Mouse (Mus musculus) left cerebral cortex, adult 11 months (tissue): Measurements from ENCODE around the gene Cdc42bpg.
"Not testable (repeated sequence)": the region's sequence is repeated elsewhere in the genome, so short reads cannot be mapped to it uniquely, and the experiment has no call there.

Source experiments
- DNase-seq: peaks from one replicate; pipeline ENCODE4 v3.0.0; 2022; ENCODE audit warnings: low spot score

The Cdc42bpg gene

GRCm38 (mm10) chr19:6277661-6278438 lies 28.4 kb upstream of the Cdc42bpg start:
- DNase-seq, result no peak

DNA sequence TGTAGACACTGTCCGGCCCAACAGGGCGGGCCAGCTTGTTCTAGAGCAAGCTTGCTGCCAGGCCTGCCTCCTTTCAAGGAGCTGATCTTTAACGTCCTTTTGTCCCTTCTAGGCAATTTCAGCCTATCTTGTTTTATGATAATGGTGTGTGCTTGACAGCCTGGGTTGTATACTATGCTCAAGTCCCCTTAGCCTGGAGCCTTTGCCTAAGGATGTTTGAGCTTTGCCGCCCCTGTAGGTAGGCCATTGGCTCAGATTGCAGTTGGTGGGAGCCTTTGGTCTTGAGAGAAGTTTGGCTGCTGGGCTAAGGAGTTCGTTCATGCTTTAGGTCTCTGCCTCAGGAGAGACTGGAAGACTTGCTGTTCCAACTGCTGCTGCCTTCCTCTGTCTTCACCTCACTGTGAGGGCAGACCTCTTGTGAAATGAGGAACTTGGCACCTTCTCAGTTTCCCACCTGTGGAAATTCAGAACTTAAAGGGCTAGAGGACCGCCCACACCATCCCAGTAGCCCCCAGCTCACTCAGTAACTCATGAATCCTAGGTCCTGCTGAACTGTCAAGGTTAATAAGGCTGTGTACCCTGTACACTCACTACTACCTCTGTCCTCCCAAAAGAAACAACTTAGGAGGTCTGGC lies 27.7 kb upstream of the Cdc42bpg start:
- no peak for DNase-seq

DNA sequence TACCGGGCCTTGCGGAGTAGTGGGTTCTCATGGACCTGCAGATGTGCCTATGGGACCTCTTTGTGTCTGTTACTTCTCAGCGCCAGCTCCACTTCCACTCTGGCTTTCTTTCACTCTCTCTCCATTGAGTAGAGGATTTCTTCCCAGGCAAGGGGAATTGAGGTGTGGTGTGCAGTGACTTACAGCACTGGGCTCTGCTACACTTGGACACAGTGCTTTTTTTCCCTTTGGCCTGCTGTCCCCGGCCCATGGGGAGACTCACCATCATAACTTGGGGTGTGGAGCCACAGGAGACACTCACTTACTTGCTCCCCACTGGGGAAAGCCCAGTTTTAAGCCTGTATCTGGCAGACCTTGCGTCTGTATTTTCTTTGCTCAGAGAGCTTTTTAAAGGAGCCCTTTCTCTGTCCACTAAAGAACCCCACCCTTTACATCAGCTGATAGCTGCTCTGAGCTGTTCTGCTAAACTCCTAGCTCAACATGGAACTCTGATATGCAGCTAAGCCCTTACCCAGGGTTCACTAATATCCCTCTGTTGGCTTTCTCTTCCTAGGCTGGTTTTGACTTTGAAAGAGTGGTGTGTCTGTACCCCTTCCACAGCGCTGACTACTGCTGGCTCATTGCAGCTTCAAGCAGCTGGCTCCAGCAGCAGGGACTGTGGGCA lies 26.6 kb upstream of the Cdc42bpg start:
- DNase-seq, result no peak

DNA sequence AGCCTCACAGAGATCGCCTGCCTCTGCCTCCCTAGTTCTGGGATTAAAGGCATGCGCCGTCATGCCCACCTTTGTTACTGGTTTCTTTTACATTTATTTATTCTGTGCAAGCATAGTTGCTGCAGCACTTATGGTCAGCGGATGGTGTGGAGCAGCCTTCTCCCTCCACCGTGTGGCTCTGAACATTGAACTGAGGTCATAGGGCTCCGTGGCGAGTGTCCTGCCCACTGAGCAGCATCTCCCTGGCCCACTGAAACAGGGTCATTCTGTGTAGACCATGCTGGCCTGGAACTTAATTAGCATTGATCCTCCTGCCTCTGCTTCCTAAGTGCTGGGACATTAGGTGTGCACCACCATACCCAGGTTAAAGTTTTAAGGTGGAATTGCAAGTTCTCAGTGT lies 25.7 kb upstream of the Cdc42bpg start:
- DNase-seq, result no peak

- no peak for DNase-seq
Measured at GRCm38 (mm10) chr19:6281122-6282020, 24.9 kb upstream of the Cdc42bpg start.

DNA sequence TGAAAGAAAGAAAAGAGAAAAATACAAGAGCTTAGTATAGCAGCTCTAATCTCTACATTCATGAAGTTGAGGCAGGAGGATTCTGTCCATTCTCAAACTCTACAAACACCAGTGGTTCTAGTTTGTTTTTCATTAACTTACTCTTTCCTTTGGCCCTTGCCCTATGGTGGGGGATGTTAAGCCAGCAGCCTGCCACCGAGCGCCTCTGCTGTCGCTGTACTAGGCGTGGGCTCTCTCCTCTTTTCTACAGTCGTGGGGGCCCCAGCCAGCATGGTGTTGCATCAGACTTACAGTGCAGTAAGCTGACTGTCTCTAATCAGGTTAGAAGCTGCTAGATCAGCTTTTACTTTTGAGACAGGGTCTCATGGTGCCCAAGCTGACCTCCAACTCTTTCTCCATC lies 23.3 kb upstream of the Cdc42bpg start:
- DNase-seq, result no peak

DNA sequence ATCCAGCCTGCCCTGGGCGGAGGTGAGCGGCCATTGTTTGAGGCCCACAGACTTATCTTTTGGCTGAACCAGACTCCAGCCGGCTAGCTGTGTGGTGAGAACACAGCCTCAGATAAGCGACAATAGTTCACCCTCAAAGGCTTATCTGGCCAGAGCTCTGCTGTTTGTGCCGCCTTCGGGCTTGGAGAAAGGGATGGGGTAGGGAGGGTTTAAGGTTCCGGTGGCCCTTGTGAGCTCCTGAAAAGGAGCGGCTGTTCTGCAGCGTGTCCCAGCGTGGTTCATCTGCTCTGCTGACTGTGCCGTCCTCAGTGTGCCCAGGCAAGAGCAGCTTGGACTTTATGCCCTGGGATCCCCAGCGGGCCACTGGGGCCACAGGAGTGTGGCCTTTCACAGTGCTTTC lies 21.8 kb upstream of the Cdc42bpg start:
- no peak for DNase-seq

GRCm38 (mm10) chr19:6285226-6285625 lies 21.0 kb upstream of the Cdc42bpg start:
- no peak for DNase-seq

- DNase-seq, result no peak
Measured at GRCm38 (mm10) chr19:6285632-6286433, 20.4 kb upstream of the Cdc42bpg start.

GRCm38 (mm10) chr19:6286434-6287401 lies 19.5 kb upstream of the Cdc42bpg start:
- DNase-seq, result no peak

GRCm38 (mm10) chr19:6288236-6288894 lies 17.9 kb upstream of the Cdc42bpg start:
- DNase-seq, result no peak

DNA sequence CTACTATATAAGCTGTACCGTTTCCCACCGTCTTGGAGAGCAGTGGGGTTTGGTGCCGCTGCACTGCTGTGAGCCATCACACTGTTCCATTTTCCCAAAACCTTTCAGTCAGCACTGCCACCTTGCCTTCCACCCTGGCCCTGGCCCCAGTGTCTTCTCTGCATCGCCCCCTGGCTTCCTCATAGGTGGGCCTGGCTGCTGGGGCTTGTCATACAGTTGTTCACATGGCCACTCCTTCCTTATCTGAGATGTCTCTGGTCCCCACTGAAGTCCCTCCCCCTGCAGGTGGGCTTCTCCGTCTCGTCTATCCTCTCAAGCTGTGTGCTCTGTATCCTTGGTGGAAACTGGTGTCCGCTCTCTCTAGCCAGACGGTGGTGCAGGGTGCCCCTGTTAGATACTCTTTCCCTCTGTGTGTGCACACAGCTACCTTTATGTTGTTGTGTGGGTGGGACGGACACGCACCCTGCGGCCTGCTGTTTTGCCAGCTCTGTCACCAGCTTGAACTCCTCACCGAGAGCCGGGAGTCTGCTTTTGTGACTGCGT lies 16.5 kb upstream of the Cdc42bpg start:
- DNase-seq, result no peak

DNA sequence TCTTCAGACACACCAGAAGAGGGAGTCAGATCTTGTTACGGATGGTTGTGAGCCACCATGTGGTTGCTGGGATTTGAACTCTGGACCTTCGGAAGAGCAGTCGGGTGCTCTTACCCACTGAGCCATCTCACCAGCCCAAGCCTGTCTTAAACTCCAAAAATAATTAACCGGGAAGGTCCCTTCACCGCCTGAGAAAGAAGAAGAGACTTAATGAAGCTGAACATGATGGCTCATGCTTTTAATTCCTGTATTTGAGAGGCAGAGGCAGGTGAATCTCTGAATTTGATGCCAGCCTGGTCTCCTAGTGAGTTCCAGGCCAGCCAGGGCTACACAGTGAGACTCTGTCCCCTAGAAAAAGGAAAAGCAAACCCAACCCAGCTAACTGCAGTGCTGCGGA lies 15.5 kb upstream of the Cdc42bpg start:
- not testable (repeated sequence) for DNase-seq

DNA sequence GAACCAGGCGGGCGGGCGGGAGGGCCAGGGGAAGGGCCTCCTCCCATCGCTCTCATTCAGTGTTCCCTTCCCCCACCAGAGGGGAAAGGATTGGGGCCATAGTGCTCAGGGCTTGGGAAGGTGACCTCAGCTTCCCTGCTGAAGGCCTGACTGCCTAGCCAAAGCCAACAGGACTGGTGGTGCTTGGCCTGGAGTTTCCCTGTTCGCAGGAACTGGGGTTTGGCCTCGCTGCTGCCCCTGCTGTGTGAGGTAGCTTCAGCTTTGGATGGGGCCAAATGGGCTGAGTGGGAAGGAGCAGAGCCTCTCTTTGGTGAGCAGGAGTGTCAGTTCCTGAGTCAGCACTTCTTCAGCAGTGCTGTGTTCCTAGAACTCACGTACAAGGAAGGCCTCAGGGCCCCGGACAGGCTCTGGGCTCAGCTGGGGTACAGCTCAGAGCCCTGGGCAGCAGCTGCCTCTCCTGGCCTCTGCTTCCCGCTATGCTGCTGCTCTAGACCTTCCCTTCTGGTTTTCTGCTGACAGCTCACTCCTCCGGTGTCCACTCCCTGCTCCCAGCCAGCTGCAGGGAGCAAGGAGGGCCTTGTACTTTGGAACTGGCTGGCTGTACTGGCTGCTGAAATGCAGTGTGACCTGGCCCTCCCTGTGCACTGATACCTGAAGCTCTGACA lies 15.0 kb upstream of the Cdc42bpg start:
- DNase-seq, result no peak

DNA sequence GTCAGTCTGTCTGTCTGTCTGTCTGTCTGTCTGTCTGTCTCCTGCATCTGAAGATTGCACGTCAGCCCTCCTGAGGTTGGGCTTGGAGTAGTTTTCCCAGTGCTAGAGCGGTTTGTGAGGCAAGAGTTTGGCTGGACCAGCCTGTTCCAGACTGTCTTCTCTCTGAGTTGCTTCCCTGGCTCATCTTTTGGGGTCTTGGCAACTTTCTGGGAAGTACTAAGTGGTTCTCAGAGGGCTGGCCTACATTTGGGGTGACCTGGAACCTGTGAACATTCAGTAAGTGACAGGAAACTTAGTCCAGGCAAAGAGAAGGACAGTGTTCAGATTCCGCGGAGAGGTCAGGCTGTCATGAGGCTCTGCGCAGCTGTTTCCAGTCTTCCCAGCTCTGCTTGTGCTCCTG lies 14.0 kb upstream of the Cdc42bpg start:
- DNase-seq, result no peak

GRCm38 (mm10) chr19:6294301-6294700 lies 12.0 kb upstream of the Cdc42bpg start:
- DNase-seq, result no peak

GRCm38 (mm10) chr19:6296551-6297210 lies 9.6 kb upstream of the Cdc42bpg start:
- DNase-seq, result no peak

- no peak for DNase-seq
Measured at GRCm38 (mm10) chr19:6297641-6298040, 8.6 kb upstream of the Cdc42bpg start.
